34 mouse cellular contexts compared by ENCODE assay signal in genomic region chr13:119684416-119685177, GRCm38 (mm10). TPM values are rescaled to one million over a fixed set of nuclear protein-coding genes. Genes with fewer than 3 reads are reported as not detected.
DNase-seq lines count a peak whose midpoint lies in the region; ATAC-seq and TF ChIP-seq lines count a peak whose summit lies in the region.
"Had no signal": no experiment of that assay in that cellular context is flagged by ENCODE, and none has a peak within 500 bp of the region (broad histone marks: within the 10 kb centered on the region; RNA-seq: fewer than 3 reads in every experiment).

No protein-coding gene starts in this region.

- no peak overlapping the region for H3K9ac ChIP-seq in midbrain, embryonic 11.5 days (ENCODE audit: low read length)
- H3K9ac ChIP-seq: embryonic facial prominence, embryonic 15.5 days; forebrain, embryonic 13.5 days; heart, embryonic 13.5 days; hindbrain, embryonic 15.5 days; liver, embryonic 12.5 days; liver, postnatal 0 days; midbrain, embryonic 15.5 days; neural tube, embryonic 15.5 days; stomach, embryonic 15.5 days had no signal

- peak overlapping the region; percentile 38; the same call in 1 of the 2 replicates for H3K27ac ChIP-seq in kidney, adult 2 months (ENCODE audit: insufficient read depth, low read depth, low read length)
- no peak overlapping the region for H3K27ac ChIP-seq in midbrain, embryonic 11.5 days (ENCODE audit: low read depth, low read length)
- H3K27ac ChIP-seq in midbrain, embryonic 10.5 days (replicated peaks), result no peak overlapping the region
- H3K27ac ChIP-seq: embryonic facial prominence, embryonic 15.5 days; forebrain, embryonic 13.5 days; gastrocnemius, adult 2 months; heart, adult 2 months; heart, embryonic 13.5 days; hindbrain, embryonic 15.5 days; liver, embryonic 12.5 days; midbrain, embryonic 15.5 days; neural tube, embryonic 15.5 days; stomach, embryonic 15.5 days had no signal

- H3K4me3 ChIP-seq in kidney, adult 2 months (ENCODE audit: insufficient read depth, low read depth, low read length), result no peak overlapping the region
- no peak overlapping the region for H3K4me3 ChIP-seq in midbrain, embryonic 11.5 days (ENCODE audit: low read depth, low read length)
- H3K4me3 ChIP-seq in midbrain, embryonic 10.5 days, result no peak overlapping the region
- H3K4me3 ChIP-seq: embryonic facial prominence, embryonic 15.5 days; forebrain, embryonic 13.5 days; gastrocnemius, adult 2 months; heart, adult 2 months; heart, embryonic 13.5 days; hindbrain, embryonic 10.5 days; hindbrain, embryonic 15.5 days; liver, embryonic 12.5 days; megakaryocyte, embryonic 14.5 days; midbrain, embryonic 15.5 days; neural tube, embryonic 15.5 days; stomach, embryonic 15.5 days had no signal

- H3K9me3 ChIP-seq in midbrain, embryonic 11.5 days (ENCODE audit: control insufficient read depth, low read length), result no peaks in the 10 kb centered on the region
- no peaks in the 10 kb centered on the region for H3K9me3 ChIP-seq in midbrain, embryonic 10.5 days (replicated peaks)
- H3K9me3 ChIP-seq: embryonic facial prominence, embryonic 15.5 days; forebrain, embryonic 13.5 days; heart, embryonic 13.5 days; hindbrain, embryonic 10.5 days; hindbrain, embryonic 15.5 days; liver, embryonic 12.5 days; megakaryocyte, embryonic 14.5 days; midbrain, embryonic 15.5 days; neural tube, embryonic 15.5 days; stomach, embryonic 15.5 days had no signal

- TF ChIP-seq POLR2A in kidney, adult 2 months (IDR thresholded peaks at IDR 0.05; ENCODE audit: low read depth, low read length), result no peak

- WGBS in kidney, adult 2 months, result 64% methylated on average over 11 of the region's 11 CpGs
- WGBS in midbrain, embryonic 11.5 days, result 92% methylated on average over 11 of the region's 11 CpGs
- 92% methylated on average over 11 of the region's 11 CpGs for WGBS in midbrain, embryonic 10.5 days

- H3K36me3 ChIP-seq in kidney, adult 2 months (ENCODE audit: control insufficient read depth, insufficient read depth, low read length), result no peaks in the 10 kb centered on the region
- H3K36me3 ChIP-seq in midbrain, embryonic 11.5 days (ENCODE audit: control insufficient read depth, insufficient read depth, low read length), result no peaks in the 10 kb centered on the region
- no peaks in the 10 kb centered on the region for H3K36me3 ChIP-seq in midbrain, embryonic 10.5 days
- H3K36me3 ChIP-seq: embryonic facial prominence, embryonic 15.5 days; heart, embryonic 13.5 days; hindbrain, embryonic 10.5 days; hindbrain, embryonic 15.5 days; liver, embryonic 12.5 days; midbrain, embryonic 15.5 days; neural tube, embryonic 15.5 days; stomach, embryonic 15.5 days had no signal

- ATAC-seq in midbrain, embryonic 11.5 days (ENCODE audit: low FRiP score), result no peak
- ATAC-seq in megakaryocyte-erythroid progenitor cell, adult 5-6 weeks (replicated peaks; ENCODE audit: low FRiP score, low TSS enrichment, poor library complexity, severe bottlenecking), result no peak
- ATAC-seq: activated CD4-positive, CD25-positive, alpha-beta regulatory T cell, adult 4 months; forebrain, embryonic 13.5 days; inflammation-experienced regulatory T-cells, adult 6 months; liver, embryonic 12.5 days; liver, postnatal 0 days; midbrain, embryonic 15.5 days had no signal

- H3K4me2 ChIP-seq in midbrain, embryonic 11.5 days, result no peak overlapping the region
- H3K4me2 ChIP-seq: embryonic facial prominence, embryonic 15.5 days; forebrain, embryonic 13.5 days; heart, embryonic 13.5 days; hindbrain, embryonic 15.5 days; liver, embryonic 12.5 days; midbrain, embryonic 15.5 days; neural tube, embryonic 15.5 days; stomach, embryonic 15.5 days had no signal

- no peak for DNase-seq in kidney, adult 2 months
- DNase-seq in kidney, adult 11 months, result no peak
- peak; percentile 56 for DNase-seq in midbrain, embryonic 11.5 days (ENCODE audit: low spot score, missing footprints)
- DNase-seq in midbrain, embryonic 10.5 days (ENCODE audit: low spot score), result no peak
- DNase-seq in gonadal fat pad, adult 2 months (ENCODE audit: low read depth), result peak; percentile 87
- no peak for DNase-seq in heart, postnatal 4 days
- DNase-seq: adrenal gland, adult 8-10 months; B cell, adult 2 months; cerebellum, adult 2 months; cerebellum, postnatal 14 days; gastrocnemius, adult 2 months; gastrocnemius, postnatal 36 days; heart, adult 2 months; heart, postnatal 10 days; kidney, adult 9 months; kidney, postnatal 10 days; layer of hippocampus, postnatal 36 days; left cerebral cortex, postnatal 4 days; liver, postnatal 0 days; retina, postnatal 1 day; right cerebral cortex, postnatal 14 days had no signal

- peaks cover 3% of the 10 kb centered on the region; the same call in 1 of the 2 replicates for H3K4me1 ChIP-seq in kidney, adult 2 months (ENCODE audit: control insufficient read depth, insufficient read depth, low read length)
- peaks cover 3% of the 10 kb centered on the region; the same call in 1 of the 2 replicates for H3K4me1 ChIP-seq in midbrain, embryonic 11.5 days (ENCODE audit: control insufficient read depth, insufficient read depth, low read length)
- H3K4me1 ChIP-seq in midbrain, embryonic 10.5 days, result peaks cover 7% of the 10 kb centered on the region
- H3K4me1 ChIP-seq: embryonic facial prominence, embryonic 15.5 days; stomach, embryonic 15.5 days had no signal

- H3K27me3 ChIP-seq in kidney, adult 2 months (replicated peaks; ENCODE audit: control insufficient read depth, insufficient read depth, low read length), result no peaks in the 10 kb centered on the region
- no peaks in the 10 kb centered on the region for H3K27me3 ChIP-seq in midbrain, embryonic 11.5 days (ENCODE audit: control insufficient read depth, insufficient read depth, low read length)
- no peaks in the 10 kb centered on the region for H3K27me3 ChIP-seq in midbrain, embryonic 10.5 days (ENCODE audit: low read depth, poor library complexity, severe bottlenecking)
- H3K27me3 ChIP-seq: embryonic facial prominence, embryonic 15.5 days; forebrain, embryonic 13.5 days; heart, embryonic 13.5 days; hindbrain, embryonic 15.5 days; liver, embryonic 12.5 days; megakaryocyte, embryonic 14.5 days; midbrain, embryonic 15.5 days; neural tube, embryonic 15.5 days; stomach, embryonic 15.5 days had no signal

- no peak for TF ChIP-seq CTCF in kidney, adult 2 months (conservative IDR thresholded peaks at IDR 0.05; ENCODE audit: insufficient read depth, insufficient read length, low read depth, low read length)

RNA-seq across cellular contexts. Expression of gene Hmgcs1, which starts 5.6 kb away (rescaled TPM):
- 67.5 and 86.3 TPM in 2 replicates for polyA plus RNA-seq in kidney, adult 2 months (2012; rRNA removed)
- 516 and 569 TPM in 2 replicates for polyA plus RNA-seq in midbrain, embryonic 11.5 days (2014; fragmentation: Nextera tagmentation; extraction: Ambion mirVana)
- 404 and 439 TPM in 2 replicates for polyA plus RNA-seq in midbrain, embryonic 10.5 days (2016; fragmentation: Nextera tagmentation; extraction: Ambion mirVana)
- polyA plus RNA-seq in gonadal fat pad, adult 2 months (2012; rRNA removed), result 61.0 and 76.6 TPM in 2 replicates
- 13.1 and 15.6 TPM in 2 replicates for total RNA-seq in megakaryocyte-erythroid progenitor cell, adult 5-6 weeks (2014; fragmentation: Nextera tagmentation)
- total RNA-seq in megakaryocyte-erythroid progenitor cell, adult 5-6 weeks (2017), result 25.0 and 38.1 TPM in 2 replicates
- total RNA-seq in heart, postnatal 4 days (2021), result 100 to 1,000 TPM; 107 to 115 TPM

Comparison
In these comparisons a context has a peak if more than half of its experiments do, and no peak if none do; other contexts are left out.
1. DNase-seq: peak in midbrain, embryonic 11.5 days (single experiment) and gonadal fat pad, adult 2 months (single experiment); none in kidney, adult 2 months (single experiment), kidney, adult 11 months (single experiment), midbrain, embryonic 10.5 days (single experiment) and heart, postnatal 4 days (single experiment).